Mouse (Mus musculus): ENCODE measurements around the gene Add2.

- TF ChIP-seq CTCF (IDR thresholded peaks at IDR 0.05; ENCODE audit: borderline replicate concordance, insufficient read depth, low read length) (no peak), POLR2A (IDR thresholded peaks at IDR 0.05; ENCODE audit: low read depth, low read length) (no peak)
Observed at GRCm38 (mm10) chr6:86077880-86078279, 49.4 kb downstream of the Add2 start.

Data from embryonic fibroblast, embryonic 13.5 days (primary cell).